Mouse (Mus musculus): ENCODE results near the gene Olfr313.

The Olfr313 gene

GRCm38 (mm10) chr11:58847636-58848035 is 32.8 kb downstream of the Olfr313 start:
- in situ Hi-C loops (cut with MboI, MseI) = no loop called here

DNA sequence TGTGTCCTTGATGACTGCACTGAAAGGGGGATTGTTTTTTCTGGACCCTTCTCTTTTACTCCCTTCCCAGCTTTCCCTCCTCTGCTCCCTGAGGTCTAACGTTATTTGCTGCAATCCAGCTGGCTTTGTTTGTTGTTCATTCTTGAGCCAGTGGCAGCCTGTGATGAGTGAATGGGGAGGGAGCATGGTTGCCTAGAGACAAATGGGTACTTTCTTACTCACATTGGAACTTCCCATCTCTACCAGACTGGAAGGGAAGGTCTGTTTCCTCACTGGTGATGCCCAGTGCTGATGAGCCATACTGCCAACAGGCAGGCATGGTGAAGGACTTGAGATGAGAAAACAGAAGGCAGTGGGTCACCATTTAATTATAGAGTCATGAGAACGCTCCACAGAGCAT is 34.9 kb downstream of the Olfr313 start:
- in situ Hi-C loops (cut with MboI, MseI) = no loop called here

GRCm38 (mm10) chr11:58860744-58861143 is 45.9 kb downstream of the Olfr313 start:
- in situ Hi-C loops (cut with MboI, MseI) = no loop called here

DNA sequence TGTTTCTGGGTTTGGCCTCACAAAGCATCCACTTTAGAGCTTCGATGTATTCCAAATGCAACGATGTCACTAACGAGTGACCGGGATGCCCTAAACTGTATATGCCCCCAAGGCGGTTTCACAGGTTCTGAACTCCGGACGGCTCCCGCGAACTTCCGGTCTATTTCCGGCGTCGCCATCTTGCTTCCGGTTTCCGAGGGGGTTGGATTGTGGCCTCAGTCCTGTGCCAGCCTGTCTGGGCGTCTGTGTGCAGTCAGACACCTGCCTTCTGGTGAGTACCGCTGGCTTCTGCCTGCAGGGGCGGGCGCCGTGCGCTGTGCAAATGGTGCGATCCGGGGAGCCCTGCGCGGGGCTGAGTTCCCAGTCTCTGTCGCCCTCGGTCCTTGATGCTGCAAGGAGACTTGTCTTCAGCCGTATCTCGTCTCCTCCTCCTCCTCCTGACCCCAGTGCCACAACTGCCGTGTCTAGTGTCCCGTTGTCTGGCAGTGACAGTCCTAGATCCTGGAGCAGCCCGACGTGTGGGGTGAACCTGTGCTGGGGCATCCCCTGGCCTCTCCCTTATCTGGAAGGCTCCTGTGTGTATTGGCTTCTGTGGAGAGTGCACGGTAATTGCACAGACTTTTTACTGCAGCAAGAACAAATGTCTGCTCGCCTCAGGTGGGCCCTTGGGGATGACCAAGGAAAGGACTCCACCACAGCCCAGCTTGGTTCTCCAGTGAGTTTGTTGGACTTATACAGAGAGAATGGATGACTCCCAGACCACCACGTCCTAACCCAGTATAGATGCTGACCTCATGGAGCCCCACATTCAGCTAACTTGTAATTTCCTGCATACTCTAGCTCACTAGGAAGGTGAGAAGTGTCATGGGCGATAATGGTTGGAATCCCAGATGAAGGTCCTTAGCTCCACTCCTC is 52.5 kb downstream of the Olfr313 start, which contains the start of gene 2810021J22Rik:
2810021J22Rik (plus strand) TSS at position 178 of the 915 bp plus-strand sequence.
- in situ Hi-C loops (cut with MboI, MseI) = no loop called here

GRCm38 (mm10) chr11:58867954-58868330 is 53.1 kb downstream of the Olfr313 start:
- in situ Hi-C loops (cut with MboI, MseI) = no loop called here
